Mouse (Mus musculus): ENCODE measurements at regions not wholly inside any gene's neighbourhood (a gene's known extent, or its start where the extent isn't known, plus 50 kb on each side); places are given as distances from the start of the nearest gene placed in this dataset.

DNA sequence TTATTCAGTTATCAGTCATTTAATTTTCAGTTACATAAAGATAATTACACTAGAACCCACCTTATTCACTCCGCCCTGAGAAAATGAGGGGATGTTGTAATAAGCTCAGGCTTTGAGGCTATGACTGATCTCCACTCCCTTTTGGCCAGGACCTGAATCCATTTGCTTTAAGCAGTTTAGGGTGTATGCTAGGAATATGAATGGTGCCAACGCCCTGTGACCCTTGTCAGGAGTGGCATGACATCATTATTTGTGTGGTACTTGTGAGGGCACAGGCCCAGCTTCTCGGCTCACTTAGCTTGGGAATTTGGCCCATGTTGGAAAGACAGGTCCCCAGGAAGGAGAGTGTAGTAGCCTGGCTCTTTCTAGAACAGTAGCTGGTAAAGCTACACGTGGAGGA lies 61.0 kb upstream of the Nfe2l2 start:
- TF ChIP-seq CTCF (IDR thresholded peaks at IDR 0.05; ENCODE audit: extremely low read depth, insufficient read length, insufficient replicate concordance, low read depth, low read length) (no peak), POLR2A (IDR thresholded peaks at IDR 0.05; ENCODE audit: low read depth, low read length) (no peak)

All from small intestine, adult 2 months (tissue).